Mouse (Mus musculus) lung, embryonic 14.5 days (tissue): ENCODE measurements around the gene Rgmb. TPM values are rescaled to one million over a fixed set of nuclear protein-coding genes. Genes with fewer than 3 reads are reported as not detected.

Experiments
- ATAC-seq: fragments of 200-750 bp; cut with Nextera tagmentation; 2 replicates; pipeline ENCODE4 v1.8.0; 2017; ENCODE audit warnings: mild to moderate bottlenecking, moderate TSS enrichment, moderate library complexity; ENCODE audit not compliant: insufficient read depth
- DNase-seq: peaks from one replicate; pipeline ENCODE4 v3.0.0-alpha.2; 2015
- H3K27ac ChIP-seq: fragments of 300-500 bp; sonication (generic); 2 replicates; pipeline ENCODE4 v1.5.1; 2014; ENCODE audit warnings: low read depth, mild to moderate bottlenecking, moderate library complexity
- H3K27me3 ChIP-seq: fragments of 300-500 bp; sonication (generic); 2 replicates; pipeline ENCODE4 v1.6.1; 2014; ENCODE audit warnings: low read length, control low read depth; ENCODE audit not compliant: insufficient read depth
- H3K36me3 ChIP-seq: fragments of 300-500 bp; sonication (generic); 2 replicates; pipeline ENCODE4 v1.6.1; 2014; ENCODE audit warnings: control low read depth; ENCODE audit not compliant: insufficient read depth
- H3K4me1 ChIP-seq: fragments of 300-500 bp; sonication (generic); 2 replicates; pipeline ENCODE4 v1.6.1; 2014; ENCODE audit warnings: antibody characterized with exemption, control low read depth; ENCODE audit not compliant: insufficient read depth
- H3K4me2 ChIP-seq: fragments of 300-500 bp; sonication (generic); 2 replicates; pipeline ENCODE4 v1.6.1; 2014; ENCODE audit warnings: mild to moderate bottlenecking
- H3K4me3 ChIP-seq: fragments of 300-500 bp; sonication (generic); 2 replicates; pipeline ENCODE4 v1.5.1; 2014; ENCODE audit warnings: low read depth, low read length
- H3K9ac ChIP-seq: fragments of 300-500 bp; sonication (generic); 2 replicates; pipeline ENCODE4 v1.6.1; 2014
- H3K9me3 ChIP-seq: fragments of 300-500 bp; sonication (generic); 2 replicates; pipeline ENCODE4 v1.6.1; 2016; ENCODE audit warnings: low read depth, low read length, control low read depth
- CTCF ChIP-seq: IDR thresholded peaks from 2 replicates; pipeline ENCODE4 v1.5.1; 2016; ENCODE audit warnings: antibody characterized with exemption, low read depth
- WGBS: fragments of 180-500 bp; shearing (Covaris S2); extraction: QIAGEN DNeasy Blood & Tissue Kit; methylation state at CpG from one replicate; pipeline ENCODE4 v1.1.7; 2014; 5-methylcytosine and 5-hydroxymethylcytosine counted together
- polyA plus RNA-seq: library from polyadenylated mRNA; unstranded; fragments of >200 nt; fragmentation: Nextera tagmentation; extraction: Ambion mirVana; gene quantifications from 2 replicates; pipeline ENCODE4 v1.2.1, GENCODE M21; 2014

Rgmb gene
- polyA plus RNA-seq, 1 experiment from 2014 or later: 17.6 TPM

DNA sequence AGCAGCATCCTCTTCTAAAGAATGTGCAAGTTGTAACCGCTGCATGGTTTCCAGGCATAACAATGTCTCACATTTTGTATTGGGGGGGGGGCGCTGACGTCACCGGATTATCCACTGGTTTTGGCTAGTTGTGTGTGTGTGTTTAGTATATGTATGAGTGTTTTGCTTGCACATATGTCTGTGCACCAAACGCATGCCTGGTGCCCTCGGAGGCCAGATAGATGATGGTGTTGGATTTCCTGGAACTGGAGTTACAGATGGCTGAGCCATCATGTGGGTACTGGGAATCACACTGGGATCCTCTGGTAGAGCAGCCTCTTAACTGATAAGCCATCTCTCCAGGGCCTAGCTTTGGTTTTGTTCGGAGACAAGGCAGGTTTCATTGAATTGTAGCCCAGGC, 8.5 kb downstream of the Rgmb start:
- H3K9me3 ChIP-seq: no peaks in the 10 kb centered on the region
- no peaks in the 10 kb centered on the region for H3K27me3 ChIP-seq
- H3K4me2 ChIP-seq: no peak overlapping the region
- no peak overlapping the region for H3K9ac ChIP-seq
- ATAC-seq (no peak), DNase-seq (no peak)
- TF ChIP-seq CTCF: no peak
- H3K36me3 ChIP-seq: peaks cover 14% of the 10 kb centered on the region; the same call in 1 of the 2 replicates
- WGBS: 78% methylated on average over 7 of the region's 7 CpGs
- peaks cover 10% of the 10 kb centered on the region; the same call in 1 of the 2 replicates for H3K4me1 ChIP-seq
- no peak overlapping the region for H3K27ac ChIP-seq
- no peak overlapping the region for H3K4me3 ChIP-seq

DNA sequence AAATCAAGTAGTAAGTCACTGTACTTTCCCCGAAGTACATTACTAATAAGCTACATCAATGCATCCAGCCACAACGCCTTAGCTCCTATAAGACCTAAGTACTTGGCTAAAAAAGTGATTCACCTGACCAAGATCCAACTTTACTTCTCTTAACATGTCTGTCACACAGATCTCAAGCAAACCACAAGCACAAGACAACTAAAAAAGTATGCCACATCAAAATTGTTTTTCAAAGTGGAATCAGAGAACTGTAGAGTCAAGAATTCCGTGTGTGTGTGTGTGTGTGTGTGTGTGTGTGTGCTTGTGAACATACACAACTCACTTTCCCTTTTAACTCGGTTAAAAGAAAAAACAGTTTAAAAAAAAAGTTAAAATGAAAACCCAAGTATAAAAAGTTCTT, 9.1 kb downstream of the Rgmb start:
- H3K4me2 ChIP-seq: no peak overlapping the region
- peaks cover 17% of the 10 kb centered on the region; the same call in 1 of the 2 replicates for H3K36me3 ChIP-seq
- peaks cover 10% of the 10 kb centered on the region; the same call in 1 of the 2 replicates for H3K4me1 ChIP-seq
- 80% methylated on average over 4 of the region's 4 CpGs for WGBS
- H3K9me3 ChIP-seq: no peaks in the 10 kb centered on the region
- no peak overlapping the region for H3K27ac ChIP-seq
- TF ChIP-seq CTCF: no peak
- no peaks in the 10 kb centered on the region for H3K27me3 ChIP-seq
- no peak overlapping the region for H3K4me3 ChIP-seq
- no peak for DNase-seq
- no peak for ATAC-seq
- no peak overlapping the region for H3K9ac ChIP-seq

DNA sequence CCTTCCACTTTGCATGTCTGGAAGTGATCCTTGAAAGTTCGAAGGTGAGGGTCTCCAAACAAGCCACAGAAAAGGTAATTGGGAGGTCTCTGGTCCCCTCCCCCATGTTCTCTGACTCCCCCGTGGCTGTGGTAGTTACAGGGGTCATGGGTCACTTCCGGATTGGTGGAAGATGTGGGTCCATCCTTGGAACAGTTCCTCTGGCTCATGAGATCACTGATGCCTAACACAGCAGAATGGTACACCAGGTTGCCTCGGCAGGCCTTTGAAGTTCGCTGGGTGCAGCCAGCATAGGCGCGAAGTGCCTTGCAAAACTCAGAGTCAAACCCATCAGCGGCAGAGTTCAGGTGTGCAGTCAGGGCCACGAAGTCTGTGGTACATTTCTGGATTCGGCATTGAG, 10.1 kb downstream of the Rgmb start:
- H3K4me1 ChIP-seq: peaks cover 10% of the 10 kb centered on the region; the same call in 1 of the 2 replicates

GRCm38 (mm10) chr17:15820146-15820545, 10.7 kb downstream of the Rgmb start:
- Histone ChIP-seq H3K27me3 (no peaks in the 10 kb centered on the region), H3K9me3 (no peaks in the 10 kb centered on the region), H3K4me1 (peaks cover 10% of the 10 kb centered on the region; the same call in 1 of the 2 replicates), H3K9ac (no peak overlapping the region), H3K4me3 (no peak overlapping the region), H3K27ac (no peak overlapping the region; the same call in 1 of the 2 replicates), H3K36me3 (peaks cover 26% of the 10 kb centered on the region; the same call in 1 of the 2 replicates), H3K4me2 (no peak overlapping the region)
- TF ChIP-seq CTCF: no peak
- peak; percentile 35 for DNase-seq
- ATAC-seq: no peak
- WGBS: 38% methylated on average over 6 of the region's 6 CpGs

More for the DNA sequence above, 10.1 kb downstream of the Rgmb start:
- H3K9ac ChIP-seq: no peak overlapping the region
- H3K36me3 ChIP-seq: peaks cover 23% of the 10 kb centered on the region; the same call in 1 of the 2 replicates
- TF ChIP-seq CTCF: no peak
- H3K27me3 ChIP-seq: no peaks in the 10 kb centered on the region
- H3K9me3 ChIP-seq: no peaks in the 10 kb centered on the region
- 73% methylated on average over 10 of the region's 10 CpGs for WGBS
- no peak overlapping the region for H3K27ac ChIP-seq
- no peak for ATAC-seq
- H3K4me3 ChIP-seq: no peak overlapping the region
- DNase-seq: no peak
- H3K4me2 ChIP-seq: no peak overlapping the region

GRCm38 (mm10) chr17:15818372-15818771, 12.5 kb downstream of the Rgmb start:
- Histone ChIP-seq H3K9ac (no peak overlapping the region), H3K27ac (peak overlapping the region; percentile 38; the same call in 1 of the 2 replicates), H3K9me3 (no peaks in the 10 kb centered on the region), H3K4me2 (no peak overlapping the region), H3K36me3 (peaks cover 27% of the 10 kb centered on the region; the same call in 1 of the 2 replicates), H3K4me1 (peaks cover 18% of the 10 kb centered on the region), H3K4me3 (no peak overlapping the region), H3K27me3 (no peaks in the 10 kb centered on the region)
- ATAC-seq (peak; percentile 85), DNase-seq (peak; percentile 86)
- TF ChIP-seq CTCF: no peak
- 47% methylated on average over 8 of the region's 8 CpGs for WGBS

GRCm38 (mm10) chr17:15817634-15818033, 13.2 kb downstream of the Rgmb start:
- no peaks in the 10 kb centered on the region for H3K27me3 ChIP-seq
- no peak overlapping the region for H3K4me3 ChIP-seq
- no peak overlapping the region for H3K4me2 ChIP-seq
- H3K9me3 ChIP-seq: no peaks in the 10 kb centered on the region
- peaks cover 19% of the 10 kb centered on the region for H3K4me1 ChIP-seq
- ATAC-seq (no peak), DNase-seq (no peak)
- TF ChIP-seq CTCF: no peak
- 84% methylated on average over 2 of the region's 2 CpGs for WGBS
- no peak overlapping the region for H3K27ac ChIP-seq
- H3K36me3 ChIP-seq: peaks cover 31% of the 10 kb centered on the region; the same call in 1 of the 2 replicates
- no peak overlapping the region for H3K9ac ChIP-seq

GRCm38 (mm10) chr17:15817096-15817450, 13.8 kb downstream of the Rgmb start:
- no peak for DNase-seq
- Histone ChIP-seq H3K4me2 (no peak overlapping the region), H3K27ac (no peak overlapping the region), H3K4me1 (peaks cover 19% of the 10 kb centered on the region), H3K36me3 (peaks cover 31% of the 10 kb centered on the region; the same call in 1 of the 2 replicates), H3K9ac (no peak overlapping the region), H3K27me3 (no peaks in the 10 kb centered on the region), H3K4me3 (no peak overlapping the region), H3K9me3 (no peaks in the 10 kb centered on the region)
- 80% methylated on average over 5 of the region's 5 CpGs for WGBS
- ATAC-seq: no peak
- TF ChIP-seq CTCF: no peak
